Mouse (Mus musculus) right cerebral cortex, postnatal 10 days (tissue): ENCODE measurements at regions not wholly inside any gene's neighbourhood (a gene's known extent, or its start where the extent isn't known, plus 50 kb on each side); places are given as distances from the start of the nearest gene placed in this dataset.

Source experiments
- DNase-seq, 2 experiments: peaks; one replicate each; pipeline ENCODE4 v3.0.0; 2021; ENCODE audit warnings: low spot score in 2 of 2

GRCm38 (mm10) chr14:83088713-83089112 is 1354.7 kb upstream of the Pcdh17 start:
- DNase-seq: peak; percentile 16 to 21
